8 mouse cellular contexts compared by ENCODE assay signal in the genomic region with DNA sequence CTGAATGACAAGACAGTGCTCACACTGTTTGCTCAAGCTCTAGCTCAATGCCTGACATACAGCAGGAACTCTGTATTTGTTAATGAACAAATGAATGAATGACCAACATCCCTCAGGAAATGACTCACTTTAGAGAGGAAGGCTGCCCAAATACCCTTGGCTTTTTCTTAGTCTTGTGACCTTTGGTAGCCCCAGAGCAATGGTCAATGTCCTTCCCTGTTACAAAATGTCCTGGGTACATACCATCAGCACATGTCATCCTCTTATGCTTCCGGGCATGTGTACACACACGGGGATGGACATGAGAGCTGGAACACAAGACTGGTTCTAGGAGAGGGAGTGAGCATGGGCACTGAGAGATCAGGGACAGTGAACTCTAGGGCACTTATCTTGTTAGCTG. TPM values are rescaled to one million over a fixed set of nuclear protein-coding genes. Genes with fewer than 3 reads are reported as not detected.
DNase-seq lines count a peak whose midpoint lies in the region; ATAC-seq lines count a peak whose summit lies in the region.

No protein-coding gene starts in this region.

- peaks cover 8% of the 10 kb centered on the region for H3K4me1 ChIP-seq in embryonic facial prominence, embryonic 11.5 days (ENCODE audit: control insufficient read depth, insufficient read depth, low read length)
- H3K4me1 ChIP-seq in embryonic facial prominence, embryonic 10.5 days, result peaks cover 31% of the 10 kb centered on the region
- H3K4me1 ChIP-seq in embryonic facial prominence, embryonic 13.5 days, result peaks cover 24% of the 10 kb centered on the region
- H3K4me1 ChIP-seq in hindbrain, embryonic 13.5 days (replicated peaks), result peaks cover 41% of the 10 kb centered on the region

- WGBS in embryonic facial prominence, embryonic 11.5 days, result 54% methylated on average over 2 of the region's 2 CpGs
- WGBS in embryonic facial prominence, embryonic 10.5 days, result 81% methylated on average over 2 of the region's 2 CpGs
- 68% methylated on average over 2 of the region's 2 CpGs for WGBS in embryonic facial prominence, embryonic 13.5 days
- WGBS in hindbrain, embryonic 13.5 days, result 73% methylated on average over 2 of the region's 2 CpGs

- no peak for ATAC-seq in embryonic facial prominence, embryonic 11.5 days (replicated peaks; ENCODE audit: insufficient number of reproducible peaks, low FRiP score, low TSS enrichment, low read depth)
- ATAC-seq in embryonic facial prominence, embryonic 13.5 days (ENCODE audit: insufficient number of reproducible peaks, insufficient read depth, low FRiP score, low TSS enrichment, low read depth), result no peak
- no peak for ATAC-seq in activated CD4-positive, CD25-positive, alpha-beta regulatory T cell, adult 4 months
- no peak for ATAC-seq in hindbrain, embryonic 13.5 days (ENCODE audit: low FRiP score)

- no peaks in the 10 kb centered on the region for H3K36me3 ChIP-seq in embryonic facial prominence, embryonic 11.5 days (replicated peaks; ENCODE audit: control insufficient read depth, insufficient read depth, low read depth, low read length)
- H3K36me3 ChIP-seq in embryonic facial prominence, embryonic 10.5 days (replicated peaks), result peaks cover 23% of the 10 kb centered on the region; the same call in 1 of the 2 replicates
- H3K36me3 ChIP-seq in embryonic facial prominence, embryonic 13.5 days, result peaks cover 6% of the 10 kb centered on the region; the same call in 1 of the 2 replicates
- H3K36me3 ChIP-seq in hindbrain, embryonic 13.5 days, result peaks cover 4% of the 10 kb centered on the region; the same call in 1 of the 2 replicates

- no peak overlapping the region for H3K9ac ChIP-seq in embryonic facial prominence, embryonic 11.5 days (replicated peaks; ENCODE audit: low read length)
- no peak overlapping the region for H3K9ac ChIP-seq in embryonic facial prominence, embryonic 13.5 days
- no peak overlapping the region for H3K9ac ChIP-seq in hindbrain, embryonic 13.5 days

- H3K4me3 ChIP-seq in embryonic facial prominence, embryonic 11.5 days (ENCODE audit: low read depth, low read length), result no peak overlapping the region
- no peak overlapping the region for H3K4me3 ChIP-seq in embryonic facial prominence, embryonic 10.5 days
- no peak overlapping the region for H3K4me3 ChIP-seq in embryonic facial prominence, embryonic 13.5 days
- H3K4me3 ChIP-seq in hindbrain, embryonic 13.5 days, result no peak overlapping the region

- H3K27me3 ChIP-seq in embryonic facial prominence, embryonic 11.5 days (ENCODE audit: control insufficient read depth, insufficient read depth, low read length), result no peaks in the 10 kb centered on the region
- no peaks in the 10 kb centered on the region for H3K27me3 ChIP-seq in embryonic facial prominence, embryonic 10.5 days (replicated peaks; ENCODE audit: low read depth, poor library complexity, severe bottlenecking)
- no peaks in the 10 kb centered on the region for H3K27me3 ChIP-seq in embryonic facial prominence, embryonic 13.5 days
- no peaks in the 10 kb centered on the region for H3K27me3 ChIP-seq in hindbrain, embryonic 13.5 days

- no peak overlapping the region for H3K4me2 ChIP-seq in embryonic facial prominence, embryonic 11.5 days (ENCODE audit: low read depth, low read length)
- H3K4me2 ChIP-seq in embryonic facial prominence, embryonic 13.5 days, result no peak overlapping the region
- H3K4me2 ChIP-seq in hindbrain, embryonic 13.5 days, result no peak overlapping the region

- no peak for DNase-seq in embryonic facial prominence, embryonic 11.5 days (ENCODE audit: low spot score)
- DNase-seq in embryonic facial prominence, embryonic 10.5 days (ENCODE audit: low spot score), result no peak
- DNase-seq in 3134 (ENCODE audit: extremely low read depth, insufficient read length, low spot score), result peak; percentile 80
- DNase-seq in kidney, postnatal 14 days, result peak; percentile 58
- no peak for DNase-seq in embryo, embryonic 11 days

- H3K27ac ChIP-seq in embryonic facial prominence, embryonic 11.5 days (replicated peaks; ENCODE audit: low read depth, low read length), result peak overlapping the region; percentile 47; the same call in 1 of the 2 replicates
- no peak overlapping the region for H3K27ac ChIP-seq in embryonic facial prominence, embryonic 10.5 days (replicated peaks)
- peak overlapping the region; percentile 56; the same call in 1 of the 2 replicates for H3K27ac ChIP-seq in embryonic facial prominence, embryonic 13.5 days
- H3K27ac ChIP-seq in hindbrain, embryonic 13.5 days, result no peak overlapping the region

- H3K9me3 ChIP-seq in embryonic facial prominence, embryonic 11.5 days (replicated peaks; ENCODE audit: control insufficient read depth, low read length), result no peaks in the 10 kb centered on the region
- H3K9me3 ChIP-seq in embryonic facial prominence, embryonic 10.5 days, result no peaks in the 10 kb centered on the region
- H3K9me3 ChIP-seq in embryonic facial prominence, embryonic 13.5 days, result no peaks in the 10 kb centered on the region
- no peaks in the 10 kb centered on the region for H3K9me3 ChIP-seq in hindbrain, embryonic 13.5 days

RNA-seq across cellular contexts. Expression of a gene that starts 25.5 kb away (rescaled TPM):
- polyA plus RNA-seq in embryonic facial prominence, embryonic 11.5 days (2014; fragmentation: Nextera tagmentation; extraction: Ambion mirVana), result 100 and 107 TPM in 2 replicates
- 102 and 106 TPM in 2 replicates for polyA plus RNA-seq in embryonic facial prominence, embryonic 10.5 days (2016; fragmentation: Nextera tagmentation; extraction: Ambion mirVana)
- 100 and 102 TPM in 2 replicates for polyA plus RNA-seq in embryonic facial prominence, embryonic 13.5 days (2015; fragmentation: Nextera tagmentation; extraction: Ambion mirVana)
- 10 to 100 TPM; 52.4 to 59.9 TPM for polyA plus RNA-seq in activated CD4-positive, CD25-positive, alpha-beta regulatory T cell, adult 4 months (2017; shearing (Covaris generic))
- polyA plus RNA-seq in hindbrain, embryonic 13.5 days (2015; fragmentation: Nextera tagmentation; extraction: Ambion mirVana), result 173 and 179 TPM in 2 replicates

RNA-seq across cellular contexts. Expression of a gene that starts 41.7 kb away (rescaled TPM):
- polyA plus RNA-seq in embryonic facial prominence, embryonic 11.5 days (2014; fragmentation: Nextera tagmentation; extraction: Ambion mirVana), result 170 and 190 TPM in 2 replicates
- polyA plus RNA-seq in embryonic facial prominence, embryonic 10.5 days (2016; fragmentation: Nextera tagmentation; extraction: Ambion mirVana), result 144 and 151 TPM in 2 replicates
- polyA plus RNA-seq in embryonic facial prominence, embryonic 13.5 days (2015; fragmentation: Nextera tagmentation; extraction: Ambion mirVana), result 86.4 and 86.6 TPM in 2 replicates
- 10 to 100 TPM; 21.3 to 23.3 TPM for polyA plus RNA-seq in activated CD4-positive, CD25-positive, alpha-beta regulatory T cell, adult 4 months (2017; shearing (Covaris generic))
- polyA plus RNA-seq in hindbrain, embryonic 13.5 days (2015; fragmentation: Nextera tagmentation; extraction: Ambion mirVana), result 21.9 and 24.8 TPM in 2 replicates

RNA-seq across cellular contexts. Expression of a gene that starts 52.1 kb away (rescaled TPM):
- 9.8 and 11.1 TPM in 2 replicates for polyA plus RNA-seq in embryonic facial prominence, embryonic 11.5 days (2014; fragmentation: Nextera tagmentation; extraction: Ambion mirVana)
- 9.9 and 10.1 TPM in 2 replicates for polyA plus RNA-seq in embryonic facial prominence, embryonic 10.5 days (2016; fragmentation: Nextera tagmentation; extraction: Ambion mirVana)
- 29.3 and 29.8 TPM in 2 replicates for polyA plus RNA-seq in embryonic facial prominence, embryonic 13.5 days (2015; fragmentation: Nextera tagmentation; extraction: Ambion mirVana)
- polyA plus RNA-seq in activated CD4-positive, CD25-positive, alpha-beta regulatory T cell, adult 4 months (2017; shearing (Covaris generic)), result not detected
- polyA plus RNA-seq in hindbrain, embryonic 13.5 days (2015; fragmentation: Nextera tagmentation; extraction: Ambion mirVana), result 4.6 and 5.4 TPM in 2 replicates

Comparison
In these comparisons a context has a peak if more than half of its experiments do, and no peak if none do; other contexts are left out.
1. H3K27ac ChIP-seq: peak in embryonic facial prominence, embryonic 11.5 days (single experiment) and embryonic facial prominence, embryonic 13.5 days (single experiment); none in embryonic facial prominence, embryonic 10.5 days (single experiment) and hindbrain, embryonic 13.5 days (single experiment).
2. DNase-seq: peak in 3134 (single experiment) and kidney, postnatal 14 days (single experiment); none in embryonic facial prominence, embryonic 11.5 days (single experiment), embryonic facial prominence, embryonic 10.5 days (single experiment) and embryo, embryonic 11 days (single experiment).